Mouse (Mus musculus): ENCODE data around the gene Camkv. TPM values are rescaled to one million over a fixed set of nuclear protein-coding genes. Genes with fewer than 3 reads are reported as not detected.

Camkv gene
- polyA plus RNA-seq, 1 experiment = 0.92 TPM

GRCm38 (mm10) chr9:107986376-107986775, 50.9 kb downstream of the Camkv start:
- no peak for DNase-seq (ENCODE audit: low read depth)

GRCm38 (mm10) chr9:107987950-107988349, 52.5 kb downstream of the Camkv start:
- DNase-seq (ENCODE audit: low read depth) = no peak

- no peak for DNase-seq (ENCODE audit: low read depth)
Observed at GRCm38 (mm10) chr9:107992197-107992596, 56.7 kb downstream of the Camkv start, which contains the start of gene Cdhr4. Gene Cdhr4, plus strand, starts transcription at chr9:107992497.

DNA sequence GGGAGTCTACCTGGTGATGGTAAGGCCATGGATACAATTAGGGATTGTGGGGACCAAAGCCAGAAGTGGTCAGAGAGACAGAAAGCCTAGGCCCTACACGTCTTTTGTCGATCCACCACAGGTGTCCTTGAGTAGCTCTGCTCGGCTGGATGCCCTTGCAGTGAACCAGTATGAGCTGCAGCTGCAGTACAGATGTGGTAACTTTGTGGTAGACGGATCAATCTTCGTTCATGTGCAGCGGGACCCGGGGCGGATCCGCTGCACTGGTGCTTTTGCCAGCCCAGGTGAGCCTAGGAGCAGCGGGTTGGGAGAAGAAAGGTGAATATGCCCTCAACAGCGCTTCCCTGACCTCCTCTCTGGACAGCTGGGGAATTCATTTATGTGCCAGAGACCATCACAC, 57.5 kb downstream of the Camkv start:
- DNase-seq (ENCODE audit: low read depth) = no peak

- DNase-seq (ENCODE audit: low read depth) = no peak
Observed at GRCm38 (mm10) chr9:107994464-107994863, 59.0 kb downstream of the Camkv start.

- DNase-seq (ENCODE audit: low read depth) = no peak
Observed at GRCm38 (mm10) chr9:107995513-107995912, 60.0 kb downstream of the Camkv start.

GRCm38 (mm10) chr9:107996049-107996448, 60.6 kb downstream of the Camkv start, which contains the start of gene Gm20662:
Gene Gm20662, plus strand, starts transcription at chr9:107996349.
- DNase-seq (ENCODE audit: low read depth) = no peak

Other genes with a start within 250 kb of the Camkv start
- 59.8 and 64.0 TPM in 2 replicates for gene Sema3f, start 225.2 kb upstream of the Camkv start, polyA plus RNA-seq (2012; rRNA removed)
- 59.3 and 73.5 TPM in 2 replicates for gene Rbm5, start 164.7 kb upstream of the Camkv start, polyA plus RNA-seq (2012; rRNA removed)
- gene Rbm6, start 62.4 kb upstream of the Camkv start, polyA plus RNA-seq (2012; rRNA removed) = 19.0 and 20.9 TPM in 2 replicates
- gene Mon1a, start 47.5 kb upstream of the Camkv start, polyA plus RNA-seq (2012; rRNA removed) = 24.5 and 26.2 TPM in 2 replicates
- gene Mst1r, start 28.8 kb upstream of the Camkv start, polyA plus RNA-seq (2012; rRNA removed) = 34.3 and 40.2 TPM in 2 replicates
- gene Actl11, start 7.2 kb upstream of the Camkv start, polyA plus RNA-seq (2012; rRNA removed) = 2.3 and 3.1 TPM in 2 replicates
- gene Traip, start 14.5 kb downstream of the Camkv start, polyA plus RNA-seq (2012; rRNA removed) = 0.81 and 1.2 TPM in 2 replicates
- gene Uba7, start 39.8 kb downstream of the Camkv start, polyA plus RNA-seq (2012; rRNA removed) = 43.3 and 65.1 TPM in 2 replicates
- 0.84 and 1.0 TPM in 2 replicates for gene Gm20661, start 47.4 kb downstream of the Camkv start, polyA plus RNA-seq (2012; rRNA removed)
- 16.2 and 20.8 TPM in 2 replicates for gene Inka1, start 50.2 kb downstream of the Camkv start, polyA plus RNA-seq (2012; rRNA removed)
- 13.0 and 14.5 TPM in 2 replicates for gene Cdhr4, start 56.8 kb downstream of the Camkv start, polyA plus RNA-seq (2012; rRNA removed)
- 3.8 and 5.0 TPM in 2 replicates for gene Gm20662, start 60.7 kb downstream of the Camkv start, polyA plus RNA-seq (2012; rRNA removed)
- 94.3 and 97.5 TPM in 2 replicates for gene Ip6k1, start 66.8 kb downstream of the Camkv start, polyA plus RNA-seq (2012; rRNA removed)
- 51.3 and 52.0 TPM in 2 replicates for gene Gmppb, start 113.6 kb downstream of the Camkv start, polyA plus RNA-seq (2012; rRNA removed)
- 9.0 and 9.8 TPM in 2 replicates for gene Amigo3, start 117.5 kb downstream of the Camkv start, polyA plus RNA-seq (2012; rRNA removed)
- 0.32 and 0.94 TPM in 2 replicates for gene Mst1, start 144.8 kb downstream of the Camkv start, polyA plus RNA-seq (2012; rRNA removed)
- gene Rnf123, start 147.7 kb downstream of the Camkv start, polyA plus RNA-seq (2012; rRNA removed) = 69.5 and 90.7 TPM in 2 replicates
- 94.2 and 118 TPM in 2 replicates for gene Apeh, start 158.9 kb downstream of the Camkv start, polyA plus RNA-seq (2012; rRNA removed)